In the genomic region with DNA sequence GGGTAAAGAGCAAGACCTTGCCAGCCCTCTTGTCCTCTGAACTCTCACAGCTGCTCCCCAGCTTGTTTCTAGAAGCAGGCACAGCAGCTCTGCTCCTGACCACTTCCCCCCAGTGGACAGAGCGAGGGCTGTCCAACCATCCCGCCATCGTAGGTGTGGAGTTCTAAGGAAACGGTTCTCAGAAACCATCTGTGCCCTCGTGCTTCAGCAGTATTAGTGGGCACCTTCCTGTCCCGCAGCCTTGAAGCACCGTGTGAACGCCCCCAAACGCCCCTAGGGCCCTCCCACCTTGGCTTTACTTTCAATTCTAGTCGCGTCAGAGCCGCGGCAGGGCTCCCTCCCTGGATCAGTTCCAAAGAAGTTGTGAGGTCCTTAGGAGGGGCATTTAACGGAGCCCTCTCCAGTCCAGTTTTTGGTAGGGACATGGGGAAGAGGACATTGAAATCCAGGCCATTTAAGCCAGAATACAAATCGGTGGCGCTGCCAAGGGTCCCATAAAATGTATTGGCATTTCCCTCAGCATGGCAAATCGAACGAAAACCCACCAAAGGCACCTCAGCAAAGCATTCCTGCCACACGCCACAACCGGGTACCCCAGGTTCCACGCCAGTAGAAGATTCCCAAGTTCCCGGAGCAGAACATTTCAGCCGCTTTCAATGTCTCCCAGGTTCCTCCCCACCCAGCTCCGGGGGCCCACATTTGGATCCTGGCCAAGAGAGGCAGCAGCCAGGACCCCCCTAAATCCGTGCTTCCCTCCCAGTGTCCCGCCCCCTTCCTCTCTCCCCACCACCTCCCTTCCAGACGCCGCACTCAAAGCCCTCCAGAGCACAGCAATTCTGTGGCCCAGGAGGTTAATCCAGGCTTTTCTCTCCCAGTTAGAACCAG, we compare ENCODE assay signal across 8 mouse cellular contexts. TPM values are rescaled to one million over a fixed set of nuclear protein-coding genes. Genes with fewer than 3 reads are reported as not detected.
A peak's percentile ranks its signal among the peaks of the same experiment; 100 is the strongest.
DNase-seq lines count a peak whose midpoint lies in the region; ATAC-seq and TF ChIP-seq lines count a peak whose summit lies in the region.

No protein-coding gene starts in this region.

- H3K4me1 ChIP-seq in embryonic fibroblast, embryonic 13.5 days (ENCODE audit: control insufficient read depth, insufficient read depth, low read length) = peaks cover 8% of the 10 kb centered on the region; the same call in 1 of the 2 replicates
- peaks cover 36% of the 10 kb centered on the region for H3K4me1 ChIP-seq in heart, postnatal 0 days (ENCODE audit: control insufficient read depth, insufficient read depth)
- peaks cover 8% of the 10 kb centered on the region for H3K4me1 ChIP-seq in stomach, embryonic 14.5 days (ENCODE audit: control insufficient read depth, insufficient read depth, low read length)

- peak overlapping the region; percentile 62 for H3K4me3 ChIP-seq in embryonic fibroblast, embryonic 13.5 days (ENCODE audit: insufficient read depth, low read length)
- peak overlapping the region; percentile 68 for H3K4me3 ChIP-seq in heart, postnatal 0 days (ENCODE audit: low read depth, low read length)
- peak overlapping the region; percentile 68 for H3K4me3 ChIP-seq in stomach, embryonic 14.5 days (ENCODE audit: low read depth, low read length)

- H3K4me2 ChIP-seq in heart, postnatal 0 days (ENCODE audit: low read depth, low read length) = peak overlapping the region; percentile 96
- H3K4me2 ChIP-seq in stomach, embryonic 14.5 days (replicated peaks; ENCODE audit: low read depth, low read length) = peak overlapping the region; percentile 94

- TF ChIP-seq EP300 in heart, postnatal 0 days (IDR thresholded peaks at IDR 0.05; ENCODE audit: low read depth) = no peak

- H3K36me3 ChIP-seq in heart, postnatal 0 days (replicated peaks; ENCODE audit: control insufficient read depth, insufficient read depth, low read length) = no peaks in the 10 kb centered on the region
- H3K36me3 ChIP-seq in stomach, embryonic 14.5 days (ENCODE audit: control insufficient read depth, insufficient read depth, low read length) = no peaks in the 10 kb centered on the region

- TF ChIP-seq POLR2A in embryonic fibroblast, embryonic 13.5 days (IDR thresholded peaks at IDR 0.05; ENCODE audit: low read depth, low read length) = no peak

- no peaks in the 10 kb centered on the region for H3K27me3 ChIP-seq in heart, postnatal 0 days (ENCODE audit: control insufficient read depth, insufficient read depth, low read length)
- no peaks in the 10 kb centered on the region for H3K27me3 ChIP-seq in stomach, embryonic 14.5 days (ENCODE audit: control insufficient read depth, insufficient read depth, low read length)

- H3K9me3 ChIP-seq in heart, postnatal 0 days (replicated peaks; ENCODE audit: control insufficient read depth, low read length) = no peaks in the 10 kb centered on the region
- no peaks in the 10 kb centered on the region for H3K9me3 ChIP-seq in stomach, embryonic 14.5 days (ENCODE audit: control insufficient read depth, low read depth, low read length)

- peak overlapping the region; percentile 63 for H3K9ac ChIP-seq in heart, postnatal 0 days (replicated peaks; ENCODE audit: low read depth, low read length)
- H3K9ac ChIP-seq in stomach, embryonic 14.5 days (replicated peaks; ENCODE audit: low read depth, low read length) = no peak overlapping the region; the same call in 1 of the 2 replicates

- no peak overlapping the region for H3K27ac ChIP-seq in embryonic fibroblast, embryonic 13.5 days (ENCODE audit: insufficient read depth, low read length)
- H3K27ac ChIP-seq in heart, postnatal 0 days (ENCODE audit: low read depth) = no peak overlapping the region
- H3K27ac ChIP-seq in stomach, embryonic 14.5 days (ENCODE audit: low read length) = no peak overlapping the region; the same call in 1 of the 2 replicates

- WGBS in heart, postnatal 0 days = under 1% methylated on average over 28 of the region's 28 CpGs
- WGBS in stomach, embryonic 14.5 days = under 1% methylated on average over 28 of the region's 28 CpGs

- peak; percentile 11; the same call in 1 of the 2 replicates for TF ChIP-seq CTCF in embryonic fibroblast, embryonic 13.5 days (IDR thresholded peaks at IDR 0.05; ENCODE audit: borderline replicate concordance, insufficient read depth, low read length)
- peak; percentile 38 for TF ChIP-seq CTCF in heart, postnatal 0 days (IDR thresholded peaks at IDR 0.05; ENCODE audit: low read depth)

- ATAC-seq in heart, postnatal 0 days (ENCODE audit: insufficient read depth, low read depth) = no peak
- ATAC-seq in stomach, embryonic 14.5 days (ENCODE audit: insufficient number of reproducible peaks, insufficient read depth, low FRiP score, low read depth) = peak; percentile 12; the same call in 1 of the 2 replicates
- ATAC-seq in monocyte, adult 5-6 weeks (replicated peaks; ENCODE audit: insufficient number of reproducible peaks, low FRiP score, low TSS enrichment, poor library complexity, severe bottlenecking) = no peak

- DNase-seq in spleen, postnatal 4 days (ENCODE audit: low spot score in 2 of 2) = peak; percentile 12 to 58
- DNase-seq in spleen, postnatal 36 days (ENCODE audit: low spot score in 2 of 2) = no peak
- peak; percentile 32 for DNase-seq in heart, postnatal 0 days (ENCODE audit: low spot score)
- DNase-seq in kidney, postnatal 14 days = peak; percentile 67
- DNase-seq in lung, postnatal 4 days = peak; percentile 59 to 61

RNA-seq across cellular contexts. Expression of gene Pcsk5, which starts 1.5 kb away (rescaled TPM):
- polyA plus RNA-seq in embryonic fibroblast, embryonic 13.5 days (2011; ENCODE audit: insufficient read length, low read depth, missing spikeins) = 2.2 and 5.4 TPM in 2 replicates
- 7.9 and 9.1 TPM in 2 replicates for total RNA-seq in heart, postnatal 0 days (2014; rRNA removed; ENCODE audit: low replicate concordance)
- 4.3 and 4.8 TPM in 2 replicates for polyA plus RNA-seq in heart, postnatal 0 days (2015; fragmentation: Nextera tagmentation; extraction: Ambion mirVana)
- 17.9 and 19.7 TPM in 2 replicates for polyA plus RNA-seq in stomach, embryonic 14.5 days (2014; fragmentation: Nextera tagmentation; extraction: Ambion mirVana)
- total RNA-seq in monocyte, adult 5-6 weeks (2017) = 0.53 TPM in 1 of 3 replicates, not detected in the others

Comparison
In these comparisons a context has a peak if more than half of its experiments do, and no peak if none do; other contexts are left out.
1. DNase-seq: peak in spleen, postnatal 4 days (2 of 2), heart, postnatal 0 days (single experiment), kidney, postnatal 14 days (single experiment) and lung, postnatal 4 days (2 of 2); none in spleen, postnatal 36 days (0 of 2).
2. Peak in every context shown above with its lines, with median percentiles within 50 percentile points of each other: H3K4me3 ChIP-seq.